Mouse (Mus musculus) stomach, embryonic 15.5 days (tissue): ENCODE data around the gene Map4k1. TPM values are rescaled to one million over a fixed set of nuclear protein-coding genes. Genes with fewer than 3 reads are reported as not detected.
A peak's percentile ranks its signal among the peaks of the same experiment; 100 is the strongest.

Source experiments
- ATAC-seq: fragments of 200-750 bp; cut with Nextera tagmentation; 2 replicates; pipeline ENCODE4 v1.8.0; 2017; ENCODE audit warnings: low read depth, moderate number of reproducible peaks, moderate TSS enrichment; ENCODE audit not compliant: insufficient read depth, low FRiP score
- H3K27ac ChIP-seq: fragments of 300-500 bp; sonication (generic); 2 replicates; pipeline ENCODE4 v1.5.1; 2015; ENCODE audit warnings: mild to moderate bottlenecking, inconsistent platforms
- H3K27me3 ChIP-seq: fragments of 300-500 bp; sonication (generic); replicated peaks from 2 replicates; pipeline ENCODE4 v1.6.1; 2015; ENCODE audit warnings: inconsistent platforms
- H3K36me3 ChIP-seq: fragments of 300-500 bp; sonication (generic); 2 replicates; pipeline ENCODE4 v1.6.1; 2015; ENCODE audit warnings: inconsistent platforms
- H3K4me1 ChIP-seq: fragments of 300-500 bp; sonication (generic); 2 replicates; pipeline ENCODE4 v1.6.1; 2015; ENCODE audit warnings: inconsistent platforms
- H3K4me2 ChIP-seq: fragments of 300-500 bp; sonication (generic); 2 replicates; pipeline ENCODE4 v1.6.1; 2015; ENCODE audit warnings: mild to moderate bottlenecking, inconsistent platforms
- H3K4me3 ChIP-seq: fragments of 300-500 bp; sonication (generic); replicated peaks from 2 replicates; pipeline ENCODE4 v1.5.1; 2015; ENCODE audit warnings: inconsistent platforms
- H3K9ac ChIP-seq: fragments of 300-500 bp; sonication (generic); 2 replicates; pipeline ENCODE4 v1.6.1; 2015; ENCODE audit warnings: inconsistent platforms
- H3K9me3 ChIP-seq: fragments of 300-500 bp; sonication (generic); 2 replicates; pipeline ENCODE4 v1.6.1; 2016; ENCODE audit warnings: inconsistent platforms
- WGBS: fragments of 180-500 bp; shearing (Covaris S2); methylation state at CpG from one replicate; pipeline ENCODE4 v1.1.7; 2015; 5-methylcytosine and 5-hydroxymethylcytosine counted together
- polyA plus RNA-seq: library from polyadenylated mRNA; unstranded; fragments of >200 nt; fragmentation: Nextera tagmentation; extraction: Ambion mirVana; gene quantifications from 2 replicates; pipeline ENCODE4 v1.2.1, GENCODE M21; 2015

Gene Map4k1
- polyA plus RNA-seq, 1 experiment from 2014 or later = 9.3 TPM

DNA sequence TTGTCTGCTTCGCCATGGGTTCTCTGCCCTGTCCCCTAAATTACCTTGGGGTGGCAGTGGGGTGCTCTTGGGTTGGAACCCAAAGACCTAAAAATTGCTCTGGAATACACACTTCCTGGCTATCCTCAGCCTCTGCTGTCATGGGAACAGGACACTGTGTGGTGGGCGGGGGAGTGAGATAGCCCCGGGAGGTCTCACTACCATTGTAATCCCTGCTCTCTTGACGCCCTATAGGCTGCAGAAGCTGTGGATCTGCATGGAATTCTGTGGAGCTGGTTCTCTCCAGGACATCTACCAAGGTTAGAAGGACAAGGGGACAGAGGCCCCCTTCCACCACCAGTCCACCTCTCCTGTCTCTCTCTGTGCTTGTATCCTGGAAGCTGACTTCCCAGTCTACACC, 2.0 kb downstream of the Map4k1 start:
- WGBS = 77% methylated on average over 4 of the region's 4 CpGs
- no peaks in the 10 kb centered on the region for H3K9me3 ChIP-seq
- ATAC-seq = no peak
- peaks cover 12% of the 10 kb centered on the region for H3K4me1 ChIP-seq
- no peaks in the 10 kb centered on the region for H3K27me3 ChIP-seq
- no peak overlapping the region for H3K4me3 ChIP-seq
- no peak overlapping the region for H3K4me2 ChIP-seq
- no peak overlapping the region for H3K9ac ChIP-seq
- H3K36me3 ChIP-seq = peaks cover under 1% of the 10 kb centered on the region; the same call in 1 of the 2 replicates
- H3K27ac ChIP-seq = no peak overlapping the region

DNA sequence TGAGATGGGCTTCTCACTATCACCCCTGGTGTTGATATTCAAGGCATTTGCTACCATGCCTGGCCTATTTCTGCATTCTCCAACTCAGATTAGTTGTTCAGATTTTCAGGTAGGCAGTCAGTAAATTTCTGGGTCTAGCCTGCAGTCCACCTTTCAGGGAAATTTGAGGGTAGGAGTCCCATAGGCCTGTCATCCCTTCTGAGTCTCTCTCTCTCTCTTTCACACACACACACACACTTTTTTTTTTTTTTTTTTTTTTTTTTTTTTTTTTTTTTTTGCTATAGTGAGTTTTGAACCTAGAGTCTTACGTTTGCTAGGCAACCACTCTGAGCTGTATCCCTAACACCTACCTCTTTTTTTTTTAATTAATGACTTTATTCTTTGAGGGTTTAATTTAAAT, 2.6 kb downstream of the Map4k1 start:
- Histone ChIP-seq H3K27me3 (no peaks in the 10 kb centered on the region), H3K4me1 (peaks cover 12% of the 10 kb centered on the region), H3K36me3 (no peaks in the 10 kb centered on the region), H3K27ac (no peak overlapping the region), H3K4me2 (no peak overlapping the region), H3K4me3 (no peak overlapping the region), H3K9me3 (no peaks in the 10 kb centered on the region), H3K9ac (no peak overlapping the region)
- ATAC-seq = no peak
- WGBS = 100% methylated on average over 1 of the region's 1 CpGs

DNA sequence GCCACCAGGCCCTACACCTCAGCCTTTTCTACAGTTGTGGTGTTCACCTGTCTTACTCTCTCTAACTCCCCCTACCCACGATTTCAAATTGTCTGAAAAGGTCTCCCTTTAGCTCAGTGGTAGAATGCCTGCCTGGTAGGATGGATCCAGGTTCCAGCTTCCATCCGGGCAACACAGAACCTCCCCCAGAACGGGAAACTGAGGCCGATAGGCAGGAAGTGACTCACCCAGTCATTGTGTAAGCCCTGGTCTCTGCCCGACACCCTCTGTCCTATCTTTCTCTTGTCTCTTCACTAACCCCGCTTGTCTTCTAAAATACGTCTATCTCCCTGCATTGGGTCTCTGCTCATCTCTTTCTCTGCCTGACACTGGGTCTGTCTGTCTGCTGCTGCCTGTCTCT, 3.4 kb downstream of the Map4k1 start:
- no peak overlapping the region for H3K4me2 ChIP-seq
- 81% methylated on average over 7 of the region's 7 CpGs for WGBS
- no peak for ATAC-seq
- H3K4me3 ChIP-seq = no peak overlapping the region
- no peak overlapping the region for H3K27ac ChIP-seq
- H3K27me3 ChIP-seq = no peaks in the 10 kb centered on the region
- H3K4me1 ChIP-seq = peaks cover 12% of the 10 kb centered on the region
- H3K9me3 ChIP-seq = no peaks in the 10 kb centered on the region
- H3K9ac ChIP-seq = no peak overlapping the region
- H3K36me3 ChIP-seq = no peaks in the 10 kb centered on the region

DNA sequence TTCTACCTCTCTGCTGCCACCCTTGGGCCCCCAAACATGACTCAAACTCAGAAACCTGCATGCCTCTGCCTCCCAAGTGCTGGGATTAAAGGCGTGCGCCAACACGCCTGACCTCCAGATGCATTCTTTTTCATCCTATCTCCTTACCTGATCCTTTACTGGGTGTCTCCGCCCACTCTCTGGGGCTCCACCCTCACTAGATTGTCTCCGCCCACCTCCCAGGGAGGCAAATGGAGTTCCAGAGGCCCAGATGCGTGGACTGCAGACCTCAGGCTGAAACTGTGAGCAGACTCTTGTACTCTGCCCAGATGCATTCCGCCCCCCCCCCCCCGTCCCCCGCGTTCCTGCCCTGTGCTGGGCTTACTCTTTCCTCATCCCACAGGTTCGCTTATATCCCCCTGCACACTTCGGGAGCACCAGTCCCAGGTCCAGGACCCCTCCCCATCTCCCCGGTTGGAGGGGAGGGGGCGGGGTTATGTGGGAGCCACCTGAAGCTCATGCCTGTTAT, 9.0 kb downstream of the Map4k1 start:
- peak; percentile 47; the same call in 1 of the 2 replicates for ATAC-seq
- Histone ChIP-seq H3K9me3 (no peaks in the 10 kb centered on the region), H3K4me1 (no peaks in the 10 kb centered on the region), H3K27me3 (no peaks in the 10 kb centered on the region), H3K4me2 (no peak overlapping the region), H3K27ac (no peak overlapping the region), H3K36me3 (no peaks in the 10 kb centered on the region), H3K4me3 (no peak overlapping the region), H3K9ac (no peak overlapping the region)
- 53% methylated on average over 13 of the region's 14 CpGs for WGBS

DNA sequence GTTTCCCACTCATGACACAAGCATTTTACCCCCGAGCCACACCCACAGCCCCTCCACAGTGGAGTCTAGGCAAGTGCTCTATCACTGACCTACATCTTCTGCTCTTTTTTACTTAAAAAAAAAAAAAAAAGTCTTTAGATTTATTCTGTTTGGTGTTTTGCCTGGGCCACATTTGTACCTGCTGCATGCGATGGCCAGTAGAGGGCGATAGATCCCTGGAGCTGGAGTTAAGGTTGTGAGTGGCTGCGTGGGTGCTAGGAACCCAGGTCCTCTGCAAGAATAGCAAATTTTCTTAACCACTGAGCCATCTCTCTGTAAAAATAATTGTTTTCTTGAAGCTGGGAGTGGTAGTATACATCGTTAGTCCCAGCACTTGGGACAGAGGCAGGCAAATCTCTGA, 9.8 kb downstream of the Map4k1 start:
- ATAC-seq = no peak
- H3K4me1 ChIP-seq = no peaks in the 10 kb centered on the region
- 68% methylated on average over 5 of the region's 5 CpGs for WGBS

DNA sequence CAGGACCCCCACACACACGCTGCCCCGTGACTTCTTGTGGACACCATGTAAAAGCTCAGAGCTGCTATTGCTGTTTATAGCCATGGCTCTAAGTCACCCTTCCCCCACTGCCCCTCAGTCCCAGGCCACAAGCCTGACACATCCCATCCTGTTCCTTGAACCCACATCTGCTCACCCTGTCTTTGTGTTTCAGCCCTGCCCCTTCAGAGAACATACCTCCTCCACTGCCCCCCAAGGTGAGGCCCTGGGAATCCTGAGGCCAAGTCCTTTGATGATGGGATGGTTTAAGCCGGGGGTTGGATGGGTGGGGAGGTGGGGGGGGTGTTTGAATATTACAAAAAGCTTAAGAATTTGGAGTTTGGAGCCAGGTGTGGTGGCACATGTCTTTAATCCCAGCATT, 11.1 kb downstream of the Map4k1 start:
- Histone ChIP-seq H3K9ac (no peak overlapping the region), H3K4me3 (no peak overlapping the region), H3K36me3 (no peaks in the 10 kb centered on the region), H3K27ac (no peak overlapping the region), H3K9me3 (no peaks in the 10 kb centered on the region), H3K27me3 (no peaks in the 10 kb centered on the region), H3K4me2 (no peak overlapping the region), H3K4me1 (no peaks in the 10 kb centered on the region)
- 85% methylated on average over 3 of the region's 3 CpGs for WGBS
- ATAC-seq = no peak

More for the DNA sequence above, 9.8 kb downstream of the Map4k1 start:
- Histone ChIP-seq H3K4me3 (no peak overlapping the region), H3K27ac (no peak overlapping the region), H3K27me3 (no peaks in the 10 kb centered on the region), H3K4me2 (no peak overlapping the region), H3K9me3 (no peaks in the 10 kb centered on the region), H3K9ac (no peak overlapping the region), H3K36me3 (no peaks in the 10 kb centered on the region)

DNA sequence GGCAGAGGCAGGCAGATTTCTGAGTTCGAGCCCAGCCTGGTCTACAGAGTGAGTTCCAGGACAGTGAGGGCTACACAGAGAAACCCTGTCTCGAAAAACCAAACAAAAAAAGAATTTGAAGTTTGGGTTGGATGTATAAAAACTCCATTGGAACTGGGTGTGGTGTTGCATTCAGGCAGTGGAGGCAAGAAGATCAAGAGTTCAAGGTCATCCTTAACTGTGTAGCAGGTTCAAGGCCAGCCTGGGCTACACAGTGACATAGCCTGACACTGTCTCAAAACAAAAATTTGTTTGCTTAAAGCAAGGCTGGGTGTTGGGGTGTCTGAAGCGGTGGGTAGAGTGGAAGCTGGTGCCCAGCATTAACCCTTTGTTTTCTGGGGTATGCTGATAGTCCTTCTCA, 11.6 kb downstream of the Map4k1 start:
- H3K9ac ChIP-seq = no peak overlapping the region
- WGBS = 82% methylated on average over 3 of the region's 3 CpGs
- no peaks in the 10 kb centered on the region for H3K27me3 ChIP-seq
- no peak overlapping the region for H3K27ac ChIP-seq
- H3K4me1 ChIP-seq = no peaks in the 10 kb centered on the region
- no peaks in the 10 kb centered on the region for H3K9me3 ChIP-seq
- no peak for ATAC-seq
- H3K36me3 ChIP-seq = no peaks in the 10 kb centered on the region
- H3K4me3 ChIP-seq = no peak overlapping the region
- no peak overlapping the region for H3K4me2 ChIP-seq

DNA sequence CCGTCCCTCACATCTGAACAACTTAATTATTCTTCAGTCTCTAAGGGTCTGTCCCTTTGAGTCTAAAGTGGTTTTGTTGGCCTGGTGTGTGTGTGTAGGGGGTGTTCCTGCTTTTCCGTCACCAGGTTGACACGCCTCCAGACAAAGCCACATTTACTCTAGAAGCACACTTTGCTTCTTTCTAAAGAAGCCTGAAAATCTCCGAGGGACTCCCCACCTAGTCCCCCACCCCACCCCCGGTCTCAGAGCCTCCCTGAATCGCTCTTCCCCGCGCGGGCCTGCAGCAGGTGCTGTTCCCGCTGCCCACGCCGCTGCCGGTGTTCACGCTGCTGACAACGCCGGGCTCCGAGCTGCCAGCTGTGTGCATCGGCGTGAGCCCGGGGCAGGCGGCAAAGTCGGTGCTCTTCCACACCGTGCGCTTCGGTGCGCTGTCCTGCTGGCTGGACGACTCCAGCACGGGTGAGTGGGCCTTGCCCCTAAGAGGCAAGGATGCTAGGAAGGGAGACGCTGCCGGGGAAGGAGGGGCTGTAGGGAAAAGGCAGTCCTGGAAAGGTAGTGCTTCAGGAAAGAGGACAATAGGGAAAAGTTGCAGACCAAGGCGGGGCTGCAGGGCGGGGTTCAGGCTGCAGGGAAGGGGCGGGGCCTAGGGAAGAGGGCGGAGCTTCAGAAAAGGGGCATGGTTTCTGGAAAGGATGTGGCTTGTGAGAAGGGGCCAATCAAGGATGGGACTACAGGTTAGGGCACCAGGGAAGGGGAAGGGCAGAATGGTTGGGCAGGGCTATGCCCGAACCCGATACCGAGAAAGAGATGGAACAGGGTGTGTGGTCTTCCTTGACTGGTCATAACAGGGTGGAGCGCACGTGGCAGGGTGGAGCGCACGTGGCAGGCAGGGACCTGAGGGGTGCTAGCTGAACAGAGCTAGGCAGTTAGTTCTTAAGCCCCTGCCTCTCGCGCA, 19.1 kb downstream of the Map4k1 start:
- Histone ChIP-seq H3K9ac (peak overlapping the region; percentile 55), H3K4me1 (0 out of 2 replicates have a peak, but pooled peaks cover 11% of the 10 kb centered on the region), H3K4me3 (peak overlapping the region; percentile 50), H3K36me3 (no peaks in the 10 kb centered on the region), H3K4me2 (peak overlapping the region; percentile 97), H3K27me3 (no peaks in the 10 kb centered on the region), H3K9me3 (no peaks in the 10 kb centered on the region), H3K27ac (peak overlapping the region; percentile 41; the same call in 1 of the 2 replicates)
- peak; percentile 90 for ATAC-seq
- 4% methylated on average over 43 of the region's 43 CpGs for WGBS

DNA sequence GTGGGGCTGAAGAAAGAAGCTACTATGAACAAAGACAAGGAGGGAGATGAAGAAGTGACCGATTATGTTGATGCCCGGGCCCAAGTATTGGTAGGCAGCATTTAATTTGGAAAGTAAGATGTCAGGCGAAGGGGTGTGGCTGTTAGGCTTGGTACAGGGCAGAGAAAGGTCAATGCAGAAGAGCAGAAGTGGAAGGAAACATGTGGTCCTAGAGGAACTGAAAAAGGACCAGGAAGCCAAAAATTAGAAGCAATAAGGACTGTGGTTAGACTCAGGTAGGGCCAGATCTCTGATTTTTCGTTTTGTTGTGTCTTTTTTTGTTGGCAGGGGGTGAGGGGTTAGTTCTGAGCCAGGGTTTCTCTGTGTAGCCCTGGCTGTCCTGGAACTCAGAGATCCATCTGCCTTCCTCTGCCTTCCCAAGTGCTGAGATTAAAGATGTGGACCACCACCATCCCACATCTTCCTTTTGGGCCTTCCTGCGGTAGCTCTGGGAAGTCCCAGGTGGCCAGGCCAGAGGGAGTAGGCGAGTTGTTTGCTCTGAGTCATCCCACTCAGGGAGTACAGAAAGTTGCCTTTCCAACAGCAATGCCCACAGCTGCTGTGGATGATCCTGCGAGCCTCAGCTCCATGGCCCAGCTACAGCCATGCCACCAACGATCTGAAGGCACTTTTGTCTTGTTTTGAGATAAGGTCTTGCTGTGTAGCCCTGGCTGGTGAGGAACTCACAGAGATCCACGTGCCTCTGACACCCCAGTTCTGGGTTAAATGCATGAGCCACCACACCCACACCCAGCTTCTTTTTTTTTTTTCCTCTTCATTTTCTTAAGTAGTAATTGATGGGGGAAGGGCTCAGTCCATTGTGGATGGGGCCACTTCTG, 25.6 kb downstream of the Map4k1 start:
- no peaks in the 10 kb centered on the region for H3K9me3 ChIP-seq
- ATAC-seq = no peak
- H3K4me1 ChIP-seq = no peaks in the 10 kb centered on the region
- H3K9ac ChIP-seq = no peak overlapping the region
- no peaks in the 10 kb centered on the region for H3K27me3 ChIP-seq
- no peaks in the 10 kb centered on the region for H3K36me3 ChIP-seq
- no peak overlapping the region for H3K4me3 ChIP-seq
- H3K27ac ChIP-seq = no peak overlapping the region
- H3K4me2 ChIP-seq = no peak overlapping the region
- WGBS = 71% methylated on average over 9 of the region's 9 CpGs

DNA sequence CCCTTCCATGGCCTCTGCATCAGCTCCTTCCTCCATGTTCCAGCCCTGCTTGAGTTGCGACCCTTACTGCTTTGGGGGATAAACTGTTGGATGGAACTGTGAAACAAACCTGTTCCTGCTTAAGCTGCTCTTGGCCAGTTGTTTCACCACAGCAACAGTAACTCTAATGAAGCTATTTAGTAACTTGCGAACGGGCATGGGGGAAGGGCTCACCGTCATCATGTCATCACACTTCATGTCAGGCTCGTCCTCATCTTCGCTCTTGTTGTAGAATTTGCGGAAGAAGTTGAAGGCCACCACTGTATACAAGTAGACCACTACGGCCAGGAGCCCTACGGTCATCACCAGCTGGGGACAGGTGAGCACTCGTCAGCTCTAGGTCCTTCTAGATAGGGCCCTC, 26.3 kb downstream of the Map4k1 start:
- ATAC-seq = no peak
- WGBS = 90% methylated on average over 10 of the region's 10 CpGs

DNA sequence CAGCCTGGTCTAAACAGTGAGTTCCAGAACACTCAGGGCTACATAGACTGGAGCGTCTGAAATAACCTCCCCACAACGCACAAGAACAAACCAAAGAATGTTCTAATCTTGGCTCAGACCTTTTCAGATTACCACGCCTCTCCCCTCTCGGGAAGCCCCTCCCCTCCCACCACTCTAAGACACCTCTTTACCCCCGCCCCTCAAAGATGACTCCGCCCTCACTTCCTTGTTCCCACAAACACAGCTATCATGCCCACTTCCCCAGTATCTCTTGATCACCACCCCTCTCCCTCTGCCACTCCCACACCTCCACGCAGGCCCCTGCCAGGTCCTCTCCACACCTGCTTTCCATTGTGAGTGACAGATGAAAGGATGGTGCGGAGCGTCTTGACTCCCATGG, 26.9 kb downstream of the Map4k1 start:
- no peak; the same call in 1 of the 2 replicates for ATAC-seq
- Histone ChIP-seq H3K36me3 (no peaks in the 10 kb centered on the region), H3K4me2 (no peak overlapping the region), H3K9me3 (no peaks in the 10 kb centered on the region), H3K27ac (no peak overlapping the region), H3K9ac (no peak overlapping the region), H3K4me1 (no peaks in the 10 kb centered on the region), H3K27me3 (no peaks in the 10 kb centered on the region), H3K4me3 (no peak overlapping the region)
- WGBS = 68% methylated on average over 9 of the region's 9 CpGs

More for the DNA sequence above, 26.3 kb downstream of the Map4k1 start:
- Histone ChIP-seq H3K27ac (no peak overlapping the region), H3K9ac (no peak overlapping the region), H3K4me1 (no peaks in the 10 kb centered on the region), H3K36me3 (no peaks in the 10 kb centered on the region), H3K4me2 (no peak overlapping the region), H3K27me3 (no peaks in the 10 kb centered on the region), H3K9me3 (no peaks in the 10 kb centered on the region), H3K4me3 (no peak overlapping the region)

DNA sequence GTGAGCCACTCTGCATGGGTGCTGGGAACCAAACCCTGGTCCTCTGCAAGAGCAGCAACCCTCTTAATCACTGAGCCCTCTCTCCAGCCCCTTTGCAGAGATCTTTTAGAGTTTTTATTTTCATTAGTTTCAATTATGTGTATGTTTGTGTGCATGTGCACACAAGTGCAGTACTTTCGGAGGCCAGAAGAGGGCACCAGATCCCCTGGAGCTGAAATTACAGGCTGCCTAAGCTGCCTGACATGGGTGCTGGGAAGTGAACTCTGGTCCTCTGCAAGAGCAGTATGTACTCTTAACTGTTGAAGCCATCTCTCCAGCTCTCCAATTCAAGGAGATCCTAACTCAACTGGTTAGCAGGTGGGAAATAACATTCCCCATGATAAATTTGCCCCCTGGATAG, 33.1 kb downstream of the Map4k1 start:
- H3K4me2 ChIP-seq = no peak overlapping the region
- H3K9me3 ChIP-seq = no peaks in the 10 kb centered on the region
- ATAC-seq = no peak
- no peak overlapping the region for H3K27ac ChIP-seq
- WGBS = 97% methylated on average over 1 of the region's 1 CpGs
- H3K36me3 ChIP-seq = no peaks in the 10 kb centered on the region
- no peak overlapping the region for H3K4me3 ChIP-seq
- peaks cover 28% of the 10 kb centered on the region for H3K27me3 ChIP-seq
- no peak overlapping the region for H3K9ac ChIP-seq
- peaks cover 9% of the 10 kb centered on the region for H3K4me1 ChIP-seq
